Mouse (Mus musculus): ENCODE data around the gene Kif21b.

The Kif21b gene

DNA sequence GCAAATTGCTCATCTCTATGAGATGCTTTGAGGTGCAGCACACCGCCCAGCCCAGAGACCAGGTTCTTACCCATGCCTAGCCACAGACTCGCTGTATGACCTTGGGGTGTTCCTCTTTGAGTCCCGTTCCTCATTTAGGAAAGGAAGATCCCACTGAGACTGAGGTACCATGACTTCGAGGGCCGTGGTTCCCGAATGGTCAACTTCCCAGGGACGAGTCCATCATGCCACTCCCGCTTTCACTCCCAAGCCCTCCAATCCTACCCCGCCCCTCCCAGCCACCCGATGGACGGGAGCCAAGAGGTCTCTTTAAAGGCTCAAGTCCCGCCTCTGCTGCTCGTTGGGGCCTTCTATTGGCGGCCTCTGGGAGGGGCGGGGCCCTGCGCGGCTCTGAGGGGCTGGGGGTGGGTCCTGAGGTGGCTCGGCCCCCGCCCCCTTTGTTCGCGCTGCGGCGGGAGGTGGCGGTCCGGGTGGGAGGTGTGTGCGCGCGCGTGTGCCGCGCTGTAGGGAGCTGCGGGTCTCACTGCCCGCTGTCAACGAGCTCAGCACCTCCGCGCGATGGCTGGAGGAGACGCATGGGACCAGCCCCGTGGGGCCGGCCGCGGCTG is at the start of gene Kif21b:
Kif21b (plus strand) TSS at position 439 of the 608 bp plus-strand sequence.
- in situ Hi-C loops (cut with MboI, MseI), result loop anchor here (10.0 kb wide), 1 partner anchor 1016 kb away; no protein-coding TSS in a partner anchor

GRCm38 (mm10) chr1:136085988-136086685 is 45.1 kb upstream of the Kif21b start:
- in situ Hi-C loops (cut with MboI, MseI), result loop anchor here (10.0 kb wide), 1 partner anchor 1431 kb away; no protein-coding TSS in a partner anchor

DNA sequence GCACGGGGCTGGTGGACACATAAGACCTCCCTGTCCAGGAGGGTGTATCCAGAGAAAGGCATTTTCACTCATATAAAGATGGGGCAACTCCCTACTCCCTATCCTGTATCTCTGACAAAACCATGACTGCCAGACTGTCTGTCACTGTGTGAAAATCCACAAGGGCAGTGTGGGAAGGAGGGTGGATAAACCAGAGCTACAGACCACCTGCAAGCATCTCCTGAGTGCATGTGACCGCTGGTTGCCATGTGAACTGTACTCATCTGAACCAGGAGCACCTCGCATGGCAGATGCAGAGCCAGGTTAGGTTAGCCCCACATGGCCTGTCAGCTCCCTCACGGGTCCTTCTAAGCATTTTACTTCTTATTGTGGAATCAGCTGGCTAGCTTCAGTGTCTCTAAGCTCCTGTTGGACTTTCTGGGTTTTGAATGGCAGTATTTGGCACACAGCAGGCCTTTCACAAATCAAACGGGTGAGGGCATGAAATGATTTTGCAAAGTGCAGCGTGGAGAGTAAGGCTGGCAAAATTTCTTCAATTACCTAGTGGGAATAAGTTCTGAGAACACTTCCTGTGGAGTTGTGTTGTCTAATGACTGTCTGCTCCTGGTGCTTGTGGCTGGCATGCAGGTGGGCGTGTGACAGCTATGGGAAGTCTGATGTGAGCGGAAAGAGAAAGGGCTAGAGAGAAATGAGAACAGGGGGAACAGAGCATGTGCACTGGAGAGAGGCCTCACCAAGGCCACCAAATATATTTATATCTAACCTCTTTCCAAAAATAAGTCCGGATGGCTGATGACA is 41.6 kb upstream of the Kif21b start:
- in situ Hi-C loops (cut with MboI, MseI), result loop anchor here (10.0 kb wide), 1 partner anchor 1435 kb away; no protein-coding TSS in a partner anchor

DNA sequence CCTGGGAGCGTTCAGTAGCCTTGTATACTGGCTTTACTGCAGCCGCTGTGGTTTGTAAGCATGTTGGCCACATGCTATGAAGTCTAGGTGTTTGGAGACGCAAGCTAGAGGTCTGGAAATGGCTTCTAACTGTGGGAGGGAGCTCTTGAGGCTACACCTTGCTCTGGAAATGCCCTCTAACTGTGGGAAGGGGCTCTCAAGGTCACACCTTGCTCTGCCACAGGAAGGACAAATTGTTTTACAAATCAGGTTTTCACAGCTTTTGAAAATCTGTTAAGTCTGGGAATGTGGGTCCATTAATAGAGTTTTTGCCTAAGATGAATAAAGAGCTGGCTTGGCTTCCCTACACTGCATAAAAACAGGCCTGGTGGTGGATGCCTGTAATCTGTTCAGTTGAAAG is 37.5 kb upstream of the Kif21b start:
- in situ Hi-C loops (cut with MboI, MseI), result no loop called here

GRCm38 (mm10) chr1:136094807-136095206 is 36.4 kb upstream of the Kif21b start:
- in situ Hi-C loops (cut with MboI, MseI), result no loop called here

DNA sequence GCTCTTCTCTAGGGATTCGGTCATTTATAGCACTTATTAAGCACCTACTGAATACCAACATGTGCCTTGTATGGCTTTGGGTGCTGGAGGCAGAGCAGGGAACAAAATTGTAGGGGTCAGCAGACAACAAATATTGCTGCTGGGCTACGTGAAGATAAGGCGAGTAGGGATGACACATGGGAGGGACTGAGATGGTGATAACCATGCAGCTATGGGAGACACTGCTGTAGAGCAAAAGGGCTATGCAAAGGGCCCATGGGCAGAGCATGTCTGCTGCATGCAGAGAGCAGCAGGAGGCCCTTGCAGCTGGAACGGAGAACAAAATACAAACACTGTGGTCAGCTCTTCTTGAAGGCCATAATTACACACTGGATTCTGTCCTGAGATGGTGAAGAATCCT is 29.1 kb upstream of the Kif21b start:
- in situ Hi-C loops (cut with MboI, MseI), result no loop called here

GRCm38 (mm10) chr1:136102551-136102950 is 28.6 kb upstream of the Kif21b start:
- in situ Hi-C loops (cut with MboI, MseI), result no loop called here

- in situ Hi-C loops (cut with MboI, MseI), result no loop called here
Measured at GRCm38 (mm10) chr1:136102981-136103380, 28.2 kb upstream of the Kif21b start.

GRCm38 (mm10) chr1:136103696-136104095 is 27.5 kb upstream of the Kif21b start:
- in situ Hi-C loops (cut with MboI, MseI), result no loop called here

DNA sequence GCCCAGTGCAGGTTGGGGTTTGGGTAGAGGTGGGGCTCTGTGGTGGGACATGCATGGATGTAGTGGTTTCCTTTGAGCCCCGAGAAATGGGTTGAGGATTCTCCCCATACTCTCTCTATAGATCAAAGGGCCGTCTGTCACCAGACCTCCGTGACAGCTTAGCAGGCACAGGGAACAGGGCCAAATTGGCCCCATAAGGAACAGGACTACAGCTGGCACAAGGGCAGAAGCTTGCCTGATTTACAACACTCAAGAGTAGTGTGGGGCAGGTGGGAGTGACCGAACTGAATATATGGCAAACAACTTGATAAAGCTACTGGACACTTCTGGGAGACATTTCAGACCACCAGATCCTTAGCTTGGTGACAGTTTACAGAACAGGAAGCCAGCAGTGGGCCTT is 26.4 kb upstream of the Kif21b start:
- in situ Hi-C loops (cut with MboI, MseI), result no loop called here

GRCm38 (mm10) chr1:136109464-136109863 is 21.7 kb upstream of the Kif21b start:
- in situ Hi-C loops (cut with MboI, MseI), result no loop called here

- in situ Hi-C loops (cut with MboI, MseI), result no loop called here
Measured at GRCm38 (mm10) chr1:136116183-136116582, 15.0 kb upstream of the Kif21b start.

- in situ Hi-C loops (cut with MboI, MseI), result no loop called here
Measured at GRCm38 (mm10) chr1:136117069-136117468, 14.1 kb upstream of the Kif21b start.

- in situ Hi-C loops (cut with MboI, MseI), result no loop called here
Measured at GRCm38 (mm10) chr1:136118875-136119274, 12.3 kb upstream of the Kif21b start.

- in situ Hi-C loops (cut with MboI, MseI), result no loop called here
Measured at GRCm38 (mm10) chr1:136119571-136120262, 11.5 kb upstream of the Kif21b start.

GRCm38 (mm10) chr1:136120263-136120603 is 11.0 kb upstream of the Kif21b start:
- in situ Hi-C loops (cut with MboI, MseI), result no loop called here

GRCm38 (mm10) chr1:136120785-136121184 is 10.4 kb upstream of the Kif21b start:
- in situ Hi-C loops (cut with MboI, MseI), result no loop called here

DNA sequence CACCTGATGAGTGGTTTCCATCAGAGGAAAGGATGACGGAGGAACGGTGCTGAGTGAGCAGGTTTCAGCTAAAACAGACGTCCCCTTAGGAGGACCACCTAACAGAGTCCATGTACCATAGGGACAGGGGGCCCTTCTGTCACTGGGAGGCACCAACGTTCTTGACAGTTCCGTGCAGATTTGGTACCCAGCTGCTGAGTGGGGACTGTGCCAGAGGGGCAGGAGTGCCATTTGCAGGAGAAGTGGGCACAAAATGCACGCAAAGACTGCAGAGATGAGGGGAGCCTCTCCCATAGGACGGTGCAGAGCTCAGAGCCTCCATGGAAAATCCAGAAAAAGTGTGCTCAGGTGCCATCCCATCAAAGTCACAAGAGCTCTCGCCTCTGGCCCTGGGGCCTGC is 9.2 kb upstream of the Kif21b start:
- in situ Hi-C loops (cut with MboI, MseI), result no loop called here

GRCm38 (mm10) chr1:136126159-136126765 is 4.9 kb upstream of the Kif21b start:
- in situ Hi-C loops (cut with MboI, MseI), result no loop called here

- in situ Hi-C loops (cut with MboI, MseI), result no loop called here
Measured at GRCm38 (mm10) chr1:136126895-136127294, 4.3 kb upstream of the Kif21b start.

DNA sequence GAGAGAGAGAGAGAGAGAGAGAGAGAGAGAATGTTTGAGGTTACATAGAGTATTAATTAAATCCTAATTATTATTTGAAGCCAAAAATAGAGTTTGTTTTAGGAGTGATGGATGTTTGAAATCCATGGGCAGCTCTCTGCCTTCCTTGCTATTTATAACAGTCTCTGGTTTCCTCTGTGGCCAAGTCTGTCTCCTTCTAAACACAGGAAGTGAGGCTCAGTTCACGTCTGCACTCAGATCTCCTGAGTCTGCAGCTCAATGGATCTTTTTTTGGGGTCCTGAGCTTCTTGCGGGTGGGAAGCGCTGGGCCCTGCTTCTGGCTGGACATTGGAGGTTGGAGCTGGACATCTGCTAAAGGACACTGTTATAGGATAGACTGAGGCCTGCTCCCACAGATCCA is 3.3 kb upstream of the Kif21b start:
- in situ Hi-C loops (cut with MboI, MseI), result no loop called here

GRCm38 (mm10) chr1:136128416-136128815 is 2.8 kb upstream of the Kif21b start:
- in situ Hi-C loops (cut with MboI, MseI), result no loop called here
